Mouse (Mus musculus) MEL (cell line): ENCODE data around the gene Trim43c.
"Not testable (repeated sequence)": the region's sequence is repeated elsewhere in the genome, so short reads cannot be mapped to it uniquely, and the experiment has no call there.

ENCODE experiments used
- ELF1 ChIP-seq: IDR thresholded peaks from 2 replicates; pipeline ENCODE4 v1.6.1; 2014; ENCODE audit warnings: low read depth, mild to moderate bottlenecking, inconsistent platforms, low read length, improper control_type of control experiment, moderate library complexity
- POLR2AphosphoS5 ChIP-seq: IDR thresholded peaks from 2 replicates; pipeline ENCODE4 v1.6.1; 2012; ENCODE audit warnings: low read depth, borderline replicate concordance, mild to moderate bottlenecking, inconsistent platforms, low read length, moderate library complexity, mixed read lengths
- USF2 ChIP-seq, 2 experiments: IDR thresholded peaks; 2 replicates each; pipeline ENCODE4 v1.6.1; 2011 to 2012; ENCODE audit warnings: improper control_type of control experiment in 2 of 2, low read length in 2 of 2, borderline replicate concordance in 1 of 2, inconsistent platforms in 1 of 2, low read depth in 1 of 2, mild to moderate bottlenecking in 1 of 2; ENCODE audit not compliant: insufficient read depth in 1 of 2

- not testable (repeated sequence) for TF ChIP-seq POLR2AphosphoS5; USF2 (IDR thresholded peaks at IDR 0.05; ENCODE audit: borderline replicate concordance in 1 of 2, insufficient read depth in 1 of 2, low read depth in 1 of 2, low read length in 2 of 2); ELF1
These were observed at the start of gene Trim43c for GRCm38 (mm10) chr9:88838864-88839263.
